Mouse (Mus musculus) erythroblast, adult 5-6 weeks (primary cell): ENCODE data around the gene Crtac1. TPM values are rescaled to one million over a fixed set of nuclear protein-coding genes. Genes with fewer than 3 reads are reported as not detected.

Experiments
- ATAC-seq: replicated peaks from 2 replicates; pipeline ENCODE4 v1.8.0; 2016; ENCODE audit warnings: moderate number of reproducible peaks, mild to moderate bottlenecking, moderate TSS enrichment, inconsistent platforms; ENCODE audit not compliant: poor library complexity, low FRiP score, severe bottlenecking
- total RNA-seq, 2 experiments: library from RNA; stranded (forward) in 1 of 2; stranded (reverse) in 1 of 2; fragments of 150-400 nt in 1 of 2; fragments of 200-764, 138-1000 nt in 1 of 2; gene quantifications; 2 replicates each; pipeline versions ENCODE4 v1.2.3 to v1.2.4; 2015 to 2017; ENCODE audit warnings: low replicate concordance in 2 of 2

Gene Crtac1
- total RNA-seq, 2 experiments from 2014 or later, result not detected

DNA sequence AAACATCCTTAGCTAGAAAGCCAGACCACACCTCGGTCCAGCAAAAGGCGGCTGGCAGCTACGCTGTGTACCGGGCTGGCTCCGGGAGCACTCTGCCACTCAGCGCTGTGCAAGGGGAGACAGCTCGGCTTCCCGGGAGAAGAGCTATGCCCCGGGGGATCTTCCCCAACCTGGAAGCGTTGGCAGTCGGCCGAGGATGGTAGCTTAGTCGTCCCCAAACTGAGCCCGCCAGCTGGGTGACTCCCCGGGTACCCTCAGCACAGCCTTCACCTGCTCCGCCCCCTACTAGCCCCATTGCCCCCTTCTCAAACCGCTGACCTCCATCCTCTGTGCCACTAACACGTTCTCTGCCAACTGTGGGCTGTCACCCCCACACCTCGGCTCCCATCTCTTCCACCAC is 602 bp downstream of the Crtac1 start:
- no peak for ATAC-seq

DNA sequence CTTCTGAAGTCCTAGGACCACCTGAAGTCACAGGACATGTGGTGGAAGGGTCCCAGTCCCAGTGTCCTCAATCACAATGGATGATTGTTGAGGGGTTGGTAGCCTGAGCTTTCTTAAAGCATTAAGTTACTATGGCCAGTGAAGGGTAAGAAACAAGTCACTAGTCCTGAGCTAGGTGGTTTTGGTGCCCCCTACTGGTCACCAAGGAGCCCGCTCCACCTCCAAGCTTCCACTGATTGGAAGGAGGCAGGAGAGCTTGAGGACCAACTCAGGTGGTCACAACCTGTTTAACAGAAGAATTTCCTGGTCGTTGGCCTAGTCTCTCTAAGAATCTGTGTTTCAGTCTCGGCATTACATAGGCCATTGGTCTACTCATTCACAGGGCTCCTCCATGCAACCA is 2.2 kb downstream of the Crtac1 start:
- no peak for ATAC-seq

DNA sequence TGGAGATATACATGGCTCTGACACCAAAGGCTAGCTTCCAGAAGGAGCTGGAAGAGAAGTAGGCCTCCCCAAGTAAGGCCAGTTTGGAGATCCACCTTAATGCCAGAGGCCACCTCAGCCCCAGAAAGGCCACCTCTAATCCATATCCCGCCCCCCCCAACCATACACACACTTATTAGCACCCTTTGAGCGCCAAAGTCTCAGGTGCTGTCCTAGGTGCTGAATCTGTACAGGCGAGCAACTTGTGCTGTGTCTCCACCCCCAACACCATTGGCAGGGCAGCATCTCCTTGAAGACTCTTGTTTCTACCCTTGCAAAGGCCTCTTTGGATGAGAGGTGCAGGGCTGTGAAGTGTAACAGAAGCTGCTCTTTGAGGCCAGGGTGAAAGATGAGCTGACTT is 6.4 kb downstream of the Crtac1 start:
- no peak for ATAC-seq

DNA sequence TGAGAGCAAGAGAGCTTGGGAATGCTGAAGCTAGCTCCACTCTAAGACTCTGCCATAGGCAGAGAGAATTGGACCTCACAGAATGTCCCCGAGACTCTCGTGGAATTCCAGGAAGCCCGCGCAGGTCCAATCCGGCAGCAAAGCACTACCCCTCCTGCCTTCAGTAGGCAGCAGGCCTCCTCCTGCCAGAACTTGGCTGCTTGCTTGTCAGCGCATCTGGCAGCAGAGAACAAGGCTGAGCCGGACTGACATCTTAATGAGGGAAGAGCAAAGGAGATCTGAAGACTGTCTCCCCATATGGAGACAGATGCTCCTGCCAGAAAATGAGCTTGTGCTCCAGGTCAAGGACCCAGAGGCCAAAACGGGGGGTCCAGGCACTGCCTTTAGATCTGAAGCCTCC is 16.5 kb downstream of the Crtac1 start:
- no peak for ATAC-seq

DNA sequence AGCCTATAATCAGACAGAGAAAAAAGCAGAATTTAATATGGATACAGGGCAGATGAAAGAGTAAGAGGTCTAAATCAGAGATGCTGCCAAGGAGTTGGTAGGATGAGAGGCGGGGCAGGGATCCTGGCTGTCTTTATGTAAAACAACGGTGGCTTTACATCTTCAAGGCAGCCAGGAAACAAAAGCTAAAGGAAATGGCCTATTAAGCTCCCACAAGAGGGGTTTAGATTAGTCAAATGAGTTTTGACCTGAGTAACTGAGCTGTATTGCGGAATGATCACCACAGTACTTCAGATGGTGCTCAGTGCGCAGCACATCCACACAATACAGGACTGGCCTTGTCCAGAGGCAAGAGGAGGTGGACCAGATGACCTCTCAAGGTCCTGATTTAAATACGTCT is 21.7 kb downstream of the Crtac1 start:
- ATAC-seq, result no peak

DNA sequence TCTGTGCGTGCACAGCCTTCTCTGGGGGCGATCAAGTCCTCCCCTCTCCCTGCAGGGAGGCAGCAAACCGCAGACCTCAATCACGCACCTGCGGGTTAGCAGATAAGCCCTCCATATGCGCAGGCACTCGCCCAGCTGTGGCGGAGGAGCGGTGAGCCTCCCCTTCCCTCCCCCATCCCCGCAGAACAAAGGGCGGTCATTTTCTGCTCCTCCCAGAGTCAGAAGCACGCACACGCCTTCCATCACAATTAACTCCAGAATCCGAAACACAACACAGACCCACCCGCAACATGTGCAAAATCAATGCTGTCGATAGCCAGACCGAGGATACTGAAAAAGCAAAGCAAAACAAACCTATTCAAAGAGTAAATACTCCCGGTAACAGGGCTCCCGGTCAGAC is 22.4 kb downstream of the Crtac1 start:
- ATAC-seq, result no peak

DNA sequence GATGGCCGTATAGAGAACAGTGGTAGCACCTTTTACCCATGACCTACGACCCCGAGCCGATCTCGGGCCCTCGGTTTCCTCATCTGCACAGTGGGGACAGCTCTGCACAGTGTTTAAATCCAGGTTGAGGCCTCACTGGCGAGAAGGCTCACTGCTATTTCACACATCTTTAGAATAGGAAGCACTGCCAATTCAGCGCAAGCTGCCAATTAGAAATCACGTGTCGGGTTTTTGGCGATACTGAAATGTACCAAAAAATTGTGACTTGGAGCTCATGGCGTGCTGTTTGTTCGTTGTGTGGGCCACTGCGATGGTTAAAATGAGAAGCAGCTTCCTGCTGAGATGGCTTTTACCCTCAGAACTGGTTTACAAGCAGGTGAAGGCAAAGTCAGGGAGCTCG is 27.2 kb downstream of the Crtac1 start:
- ATAC-seq, result no peak

DNA sequence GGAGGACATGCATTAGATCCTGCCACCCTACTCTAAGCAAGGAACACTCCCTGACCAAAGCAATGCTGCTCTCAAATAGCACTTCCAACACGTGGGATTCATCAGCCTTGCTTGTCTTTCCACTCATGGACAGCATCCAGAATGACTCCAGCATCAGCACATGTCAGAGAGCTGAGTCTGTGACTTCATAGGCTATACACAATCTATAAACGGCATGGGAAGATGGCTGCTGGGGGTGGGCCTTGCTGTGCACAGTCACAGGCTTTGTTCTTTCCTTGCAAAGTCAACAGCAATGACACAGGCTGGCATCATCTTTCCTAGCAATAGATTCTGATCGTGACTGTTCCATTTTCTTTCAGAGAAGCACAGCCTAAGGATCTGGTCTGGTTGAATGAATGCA is 31.6 kb downstream of the Crtac1 start:
- ATAC-seq, result no peak

DNA sequence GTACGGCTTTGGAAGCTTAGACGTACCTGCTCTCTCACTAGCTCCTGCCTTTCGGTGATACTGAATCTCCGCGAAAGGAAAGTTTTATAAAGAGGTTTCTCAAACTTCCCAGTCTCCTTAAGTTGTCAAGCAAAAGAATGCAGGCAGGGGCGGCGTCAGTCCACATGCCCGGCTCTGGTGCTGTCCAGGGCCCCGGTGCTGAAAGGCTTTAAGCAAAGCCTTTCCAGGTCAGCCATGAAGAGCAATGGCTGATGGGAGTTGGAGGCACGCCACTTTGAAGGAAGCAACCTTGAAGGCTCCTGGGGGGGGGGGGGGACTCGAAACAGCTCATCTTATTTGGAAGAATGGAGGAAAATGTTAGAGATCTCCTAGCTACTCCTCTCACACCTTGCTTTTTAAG is 34.3 kb downstream of the Crtac1 start:
- ATAC-seq, result no peak

DNA sequence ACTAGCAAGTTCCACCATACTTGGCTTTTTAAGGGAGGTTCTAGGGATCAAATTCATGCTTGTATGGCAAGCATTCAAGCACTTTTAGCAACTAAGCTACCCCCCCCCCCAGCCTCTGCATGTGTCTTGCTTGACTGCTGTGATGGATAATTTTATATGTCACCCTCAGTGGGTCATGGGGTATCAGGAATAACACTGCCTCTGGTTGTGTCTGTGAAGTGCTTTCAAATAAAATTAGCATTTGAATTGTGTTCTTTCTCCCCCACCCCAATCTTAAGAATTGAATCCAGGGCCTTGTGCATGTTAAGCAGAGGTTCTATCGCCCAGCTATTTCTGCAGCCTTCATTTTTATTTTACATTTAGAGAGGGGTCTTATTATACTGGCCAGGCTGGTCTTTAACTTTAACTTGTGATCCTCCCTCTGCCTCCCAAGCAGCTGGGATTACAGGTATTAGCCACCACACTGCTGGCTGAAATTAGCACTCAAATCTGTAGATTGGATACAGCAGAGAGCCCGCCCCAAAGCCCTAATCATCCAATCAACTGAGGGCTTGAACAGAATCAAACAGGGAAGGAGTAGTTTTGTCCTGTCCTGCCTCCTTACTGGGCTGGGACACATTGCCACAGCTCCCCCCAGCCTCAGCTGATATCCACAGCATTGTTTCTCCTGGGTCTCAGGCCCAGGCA is 36.6 kb downstream of the Crtac1 start:
- ATAC-seq, result no peak

DNA sequence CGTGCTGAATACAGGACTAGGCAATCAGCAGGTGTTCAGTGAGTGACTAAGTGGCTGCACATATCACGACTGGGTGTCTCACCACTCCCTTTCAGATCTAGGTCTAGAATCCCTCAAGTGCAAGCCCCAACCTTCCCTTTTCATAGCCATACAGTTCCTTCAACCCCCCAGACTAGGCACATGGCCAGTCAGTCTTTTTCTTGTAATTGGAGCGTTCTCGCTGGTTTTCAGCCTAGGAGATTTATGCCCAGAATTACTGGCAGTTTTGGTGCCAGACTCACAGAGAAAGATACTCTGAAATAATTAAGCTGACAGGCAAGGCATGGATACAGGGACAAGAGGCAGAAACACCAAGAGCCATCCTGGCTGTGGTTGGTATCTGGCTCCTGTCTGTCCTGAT is 37.7 kb downstream of the Crtac1 start:
- ATAC-seq, result no peak

DNA sequence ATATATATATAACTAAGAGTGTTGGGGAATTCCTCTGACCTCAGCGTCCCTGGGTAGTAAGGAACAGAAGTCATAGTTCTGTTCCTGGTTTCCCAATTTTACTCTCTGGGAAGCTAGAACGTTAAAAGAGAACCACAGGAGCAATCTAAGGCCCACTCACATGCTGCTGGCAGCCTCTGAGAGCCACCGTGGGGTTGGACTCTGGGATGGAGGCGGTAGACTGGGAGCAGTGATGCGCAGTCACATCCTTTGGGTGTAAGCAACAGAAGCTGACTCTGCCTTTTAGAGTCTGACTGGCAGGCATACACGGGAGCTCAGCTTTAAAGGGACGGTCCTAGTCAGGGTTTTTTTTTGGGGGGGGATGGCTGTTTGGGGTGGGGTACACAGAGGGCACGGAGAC is 39.5 kb downstream of the Crtac1 start:
- no peak for ATAC-seq

DNA sequence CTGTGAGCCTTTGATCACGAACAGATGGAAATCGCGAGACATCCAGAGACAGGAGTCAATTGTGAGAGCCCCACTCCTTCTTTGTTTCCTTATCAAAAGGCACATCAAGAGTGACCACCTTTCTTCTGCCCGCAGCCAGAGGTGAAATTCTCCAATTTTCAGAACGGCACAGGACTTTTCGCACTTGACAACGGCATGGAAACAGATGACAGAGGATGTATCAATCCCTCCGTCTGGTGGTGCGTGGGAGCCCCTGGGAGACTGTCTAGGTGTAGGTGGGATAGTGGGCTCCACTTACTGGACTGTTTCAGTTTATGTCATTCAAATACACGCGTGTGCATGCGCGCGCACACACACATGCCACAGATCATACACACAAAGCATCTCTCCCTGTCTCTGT is 42.0 kb downstream of the Crtac1 start:
- no peak for ATAC-seq

DNA sequence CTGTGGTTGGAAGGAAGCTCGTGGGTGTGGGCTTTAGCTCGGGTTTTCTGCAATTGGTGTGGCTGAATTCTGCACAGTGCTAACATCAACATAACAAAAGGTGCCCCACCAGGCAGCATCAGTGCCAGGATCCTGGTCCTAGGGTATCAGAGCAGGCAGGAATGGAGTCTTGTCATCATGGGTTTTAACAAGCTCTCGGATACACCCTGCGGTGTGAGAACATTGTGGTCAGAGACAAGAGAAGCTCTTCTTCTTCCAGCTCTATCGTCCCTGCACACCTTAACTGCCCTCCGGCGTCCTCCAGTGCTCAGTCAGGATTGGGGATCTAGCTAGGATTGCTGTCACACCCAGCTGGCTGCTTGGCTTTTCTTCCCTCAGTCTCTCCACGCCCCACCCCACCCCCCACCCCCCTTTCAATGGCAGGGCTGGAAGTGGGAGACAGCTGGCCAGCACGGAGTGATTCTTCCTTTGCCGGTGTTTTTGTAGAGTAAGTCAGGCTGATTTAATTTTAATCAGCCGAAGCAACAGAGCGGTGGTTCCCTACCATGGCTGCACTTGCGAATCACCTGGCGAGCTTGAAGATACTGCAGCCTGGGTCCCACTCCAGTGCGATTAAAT is 46.5 kb downstream of the Crtac1 start:
- ATAC-seq, result no peak

DNA sequence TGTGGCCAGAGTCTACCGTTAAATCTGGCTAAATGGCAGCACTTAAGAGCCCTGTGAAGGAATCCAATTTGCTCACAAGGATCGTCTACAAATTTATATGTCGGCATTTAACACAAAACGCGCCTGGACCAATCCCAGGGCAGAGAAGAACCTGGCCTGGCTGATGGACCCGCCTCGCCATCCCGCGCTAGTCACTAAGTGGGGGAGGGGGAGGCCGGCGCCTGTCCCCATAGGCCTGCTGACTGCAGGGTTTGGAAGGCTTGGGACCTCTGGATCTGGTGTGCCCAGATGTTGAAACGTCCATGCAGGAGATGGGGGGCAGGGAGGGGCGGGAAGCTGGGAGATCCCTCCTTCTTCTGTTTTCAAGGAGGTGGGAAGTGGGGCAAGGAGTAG is 50.6 kb downstream of the Crtac1 start:
- no peak for ATAC-seq

DNA sequence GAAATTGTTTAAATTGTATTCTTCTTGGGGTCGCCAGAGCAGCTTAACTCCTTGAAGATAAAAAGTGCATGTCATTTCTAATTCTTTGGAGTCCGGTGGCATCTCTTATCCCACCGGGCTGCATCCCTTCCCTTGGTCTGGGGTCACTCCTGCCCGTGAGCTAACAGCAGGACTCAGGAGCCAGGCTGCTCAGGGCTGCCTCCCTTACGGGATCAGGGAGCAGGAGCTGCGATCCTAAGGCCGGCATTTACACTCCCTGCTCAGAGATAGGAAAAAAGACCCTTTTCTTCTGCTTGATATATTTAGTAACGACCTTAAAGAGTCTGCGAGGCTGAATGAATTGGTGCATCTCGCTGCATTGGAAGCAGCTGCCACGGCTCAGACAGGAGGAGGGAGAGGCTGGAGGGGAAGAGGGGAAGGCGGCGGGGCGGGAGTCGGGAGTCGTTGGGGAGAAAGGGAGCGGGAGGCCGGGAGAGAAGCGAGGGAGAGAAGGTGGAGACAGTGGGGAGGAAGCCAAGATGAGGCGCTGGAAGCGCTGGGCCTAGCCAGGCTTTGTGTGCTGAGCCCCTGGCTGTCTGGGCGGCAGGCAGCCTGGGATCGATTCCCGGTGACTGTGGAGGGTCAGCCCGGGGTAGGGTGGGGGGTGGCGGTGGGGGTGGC is 51.1 kb downstream of the Crtac1 start:
- ATAC-seq, result no peak

DNA sequence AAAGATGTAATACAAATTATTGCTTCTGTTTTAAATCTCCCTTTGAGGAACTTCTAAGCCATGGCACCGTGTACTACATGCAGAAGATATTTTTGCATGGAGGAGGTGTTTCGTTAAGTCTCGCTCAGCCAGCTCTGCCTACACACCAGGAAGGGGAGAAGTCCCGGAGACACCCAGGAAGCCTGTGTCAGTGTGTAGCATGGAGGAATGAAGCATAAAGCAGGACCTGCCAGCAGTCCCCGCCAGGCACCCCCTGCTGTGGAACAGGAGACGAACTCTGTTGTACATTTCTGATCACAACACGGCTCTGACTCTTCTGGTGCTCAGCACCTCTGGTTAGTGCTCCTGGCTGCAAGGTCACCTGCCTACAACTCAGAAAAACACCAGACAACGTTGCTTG is 51.8 kb downstream of the Crtac1 start:
- no peak for ATAC-seq

DNA sequence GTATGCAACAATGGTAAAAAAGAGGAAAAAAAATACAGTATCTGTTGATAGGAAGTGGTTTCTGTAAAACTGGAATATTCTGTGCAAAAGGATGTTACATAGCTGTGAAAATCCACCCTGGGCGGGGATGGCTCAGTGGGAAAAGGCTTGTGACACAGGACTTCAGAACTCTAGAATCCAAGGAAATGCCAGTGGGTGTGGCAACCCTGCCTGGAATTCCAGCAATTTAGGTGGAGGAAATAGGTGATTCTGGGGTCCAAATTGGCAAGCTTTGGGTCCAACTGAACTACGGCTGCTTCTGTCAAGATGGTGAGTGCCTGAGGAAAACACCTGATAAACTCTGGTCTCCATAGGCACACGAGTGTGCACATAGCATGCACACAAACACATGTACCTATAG is 54.4 kb downstream of the Crtac1 start:
- ATAC-seq, result no peak

DNA sequence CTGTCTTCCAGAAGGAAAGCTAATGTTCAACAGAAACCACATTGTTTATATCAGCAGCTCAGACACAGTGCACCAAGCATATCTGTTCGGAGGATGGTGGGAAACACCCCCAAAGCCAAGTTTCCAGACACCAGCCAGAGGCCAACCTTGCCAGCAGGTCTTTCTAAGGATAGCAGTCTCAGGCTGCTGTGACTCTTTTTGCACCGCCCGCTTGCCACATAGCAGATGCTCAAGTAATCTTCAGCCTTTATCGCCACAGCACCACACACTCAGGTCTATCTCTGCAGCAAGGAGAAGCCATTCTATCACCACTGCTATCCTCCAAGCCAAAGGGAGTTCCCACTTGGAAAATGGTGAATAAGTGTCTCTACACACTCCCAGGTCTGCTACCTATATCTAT is 68.0 kb downstream of the Crtac1 start:
- ATAC-seq, result no peak

DNA sequence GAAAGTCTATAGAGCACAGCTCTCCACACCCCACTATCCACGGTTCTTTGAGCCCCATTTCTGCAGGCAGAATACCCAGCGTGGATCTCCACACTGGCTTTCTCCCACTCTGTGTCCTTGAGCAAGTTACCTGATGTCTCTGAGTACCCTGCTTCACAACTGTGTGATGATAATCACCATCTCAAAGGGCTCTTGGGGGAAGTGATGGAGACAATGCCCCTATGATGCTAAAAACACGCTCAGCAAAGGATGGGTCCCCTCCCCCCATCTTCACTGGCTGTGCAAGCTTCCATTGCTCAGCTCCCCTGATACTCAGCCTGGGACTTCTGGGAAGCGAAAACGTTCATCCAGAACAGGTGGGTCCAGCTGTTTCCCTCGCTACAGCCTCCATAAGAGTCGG is 73.2 kb downstream of the Crtac1 start:
- ATAC-seq, result no peak

DNA sequence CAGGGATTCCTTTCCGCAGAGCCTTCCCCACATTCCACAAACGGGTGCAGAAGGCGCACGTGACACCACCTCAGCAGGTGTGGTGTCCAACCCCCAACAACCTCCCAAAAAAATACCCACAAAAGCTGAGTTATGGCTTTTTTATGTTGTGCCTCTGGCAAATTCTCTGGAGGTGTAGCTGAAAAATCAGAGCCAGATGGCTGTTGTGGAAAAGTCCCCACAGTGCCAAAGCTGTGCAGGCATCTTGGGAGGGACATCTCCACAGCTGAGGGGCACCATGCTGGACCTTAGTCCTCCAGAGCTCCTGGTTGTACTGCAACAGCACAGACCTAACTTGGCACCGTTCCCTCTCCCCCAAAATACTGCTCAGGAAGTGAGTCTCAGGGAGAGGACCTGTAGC is 74.7 kb downstream of the Crtac1 start:
- no peak for ATAC-seq

DNA sequence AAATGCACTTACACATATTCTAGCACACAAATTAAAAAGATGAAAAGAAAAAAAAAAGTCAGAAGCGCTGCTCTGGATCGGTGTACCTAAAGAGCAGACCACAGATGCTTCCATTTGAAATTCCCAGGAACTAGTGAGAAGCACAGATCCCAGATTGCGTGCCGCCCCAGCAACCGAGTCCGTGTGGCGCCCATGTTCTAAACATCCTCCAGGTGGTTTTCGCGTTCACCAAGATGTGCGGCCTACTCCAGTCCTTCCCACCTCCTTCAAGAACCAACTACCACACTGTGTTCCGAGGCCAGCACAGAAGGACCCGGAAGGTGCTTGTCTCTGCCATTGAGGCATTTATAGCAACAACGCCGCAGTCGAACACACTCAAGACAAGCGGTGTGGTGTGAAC is 76.1 kb downstream of the Crtac1 start:
- ATAC-seq, result no peak
